Mouse (Mus musculus): ENCODE results near the gene C1galt1.

- TF ChIP-seq EP300 (IDR thresholded peaks at IDR 0.05) (no peak), CTCF (IDR thresholded peaks at IDR 0.05) (no peak)
Measured at GRCm38 (mm10) chr6:7845680-7846017, 1.0 kb downstream of the C1galt1 start.
